Mouse (Mus musculus): Measurements from ENCODE around the gene Oxt.

GRCm38 (mm10) chr2:130618972-130619371, 43.0 kb downstream of the Oxt start:
- no peak for TF ChIP-seq POLR2A (IDR thresholded peaks at IDR 0.05; ENCODE audit: borderline replicate concordance, control insufficient read depth, low read depth, low read length)
- no peak for TF ChIP-seq CTCF (IDR thresholded peaks at IDR 0.05; ENCODE audit: control insufficient read depth, insufficient read depth, low read length)

All from bone marrow, adult 2 months (tissue).